Mouse (Mus musculus): ENCODE measurements around the gene Brip1.

GRCm38 (mm10) chr11:86038701-86039100, 162.3 kb downstream of the Brip1 start:
- TF ChIP-seq CTCF (IDR thresholded peaks at IDR 0.05; ENCODE audit: insufficient read depth, low read depth, low read length) (no peak), POLR2A (IDR thresholded peaks at IDR 0.05; ENCODE audit: insufficient read depth, low read depth, low read length) (no peak)
